Mouse (Mus musculus) erythroid progenitor cell, adult 5-6 weeks (primary cell): ENCODE results near the gene Lmo3. TPM values are rescaled to one million over a fixed set of nuclear protein-coding genes. Genes with fewer than 3 reads are reported as not detected.

Experiments used
- ATAC-seq: replicated peaks from 2 replicates; pipeline ENCODE4 v1.8.0; 2016; ENCODE audit warnings: moderate number of reproducible peaks, mild to moderate bottlenecking, moderate TSS enrichment, inconsistent platforms; ENCODE audit not compliant: poor library complexity, low FRiP score, severe bottlenecking
- total RNA-seq, 2 experiments: library from RNA; stranded (forward) in 1 of 2; stranded (reverse) in 1 of 2; fragments of 150-400 nt in 1 of 2; fragments of 186-747, 209-891 nt in 1 of 2; gene quantifications; 2 replicates each; pipeline versions ENCODE4 v1.2.3 to v1.2.4; 2015 to 2017; ENCODE audit warnings: low replicate concordance in 2 of 2

Gene Lmo3
- total RNA-seq, 2 experiments from 2014 or later, result not detected

GRCm38 (mm10) chr6:138424514-138425225, 157.1 kb downstream of the Lmo3 start:
- ATAC-seq, result no peak

DNA sequence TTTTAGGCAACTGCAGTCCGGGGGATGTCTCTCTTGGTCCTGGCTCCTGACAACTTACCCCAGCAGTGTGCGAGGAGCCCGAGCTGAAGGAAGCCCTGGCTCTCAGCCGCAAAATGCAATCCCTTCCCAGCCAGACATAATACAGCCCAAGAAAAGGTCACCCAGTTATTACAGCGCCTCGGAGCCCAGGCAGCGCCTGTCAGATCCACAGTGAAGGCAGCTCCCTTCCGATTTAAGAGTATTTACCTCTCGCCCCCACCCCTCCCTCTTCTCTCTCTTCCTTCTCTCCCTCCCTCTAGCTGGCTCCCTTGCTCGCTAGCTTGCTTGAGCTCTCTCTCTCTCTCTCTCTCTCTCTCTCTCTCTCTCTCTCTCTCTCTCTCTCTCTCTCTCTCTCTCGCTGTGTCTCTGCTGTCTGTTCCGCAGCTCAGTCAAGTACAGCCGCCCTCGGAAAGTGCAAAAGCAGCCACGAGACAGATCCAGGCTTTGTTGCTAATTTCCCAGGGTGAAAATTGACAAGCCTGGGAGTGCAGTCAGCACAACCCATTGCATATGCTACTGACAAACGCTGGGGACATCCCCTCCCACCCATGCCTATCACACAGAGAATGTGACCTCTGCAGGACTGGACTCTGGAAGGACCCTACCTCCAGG, 159.0 kb downstream of the Lmo3 start:
- ATAC-seq, result no peak

DNA sequence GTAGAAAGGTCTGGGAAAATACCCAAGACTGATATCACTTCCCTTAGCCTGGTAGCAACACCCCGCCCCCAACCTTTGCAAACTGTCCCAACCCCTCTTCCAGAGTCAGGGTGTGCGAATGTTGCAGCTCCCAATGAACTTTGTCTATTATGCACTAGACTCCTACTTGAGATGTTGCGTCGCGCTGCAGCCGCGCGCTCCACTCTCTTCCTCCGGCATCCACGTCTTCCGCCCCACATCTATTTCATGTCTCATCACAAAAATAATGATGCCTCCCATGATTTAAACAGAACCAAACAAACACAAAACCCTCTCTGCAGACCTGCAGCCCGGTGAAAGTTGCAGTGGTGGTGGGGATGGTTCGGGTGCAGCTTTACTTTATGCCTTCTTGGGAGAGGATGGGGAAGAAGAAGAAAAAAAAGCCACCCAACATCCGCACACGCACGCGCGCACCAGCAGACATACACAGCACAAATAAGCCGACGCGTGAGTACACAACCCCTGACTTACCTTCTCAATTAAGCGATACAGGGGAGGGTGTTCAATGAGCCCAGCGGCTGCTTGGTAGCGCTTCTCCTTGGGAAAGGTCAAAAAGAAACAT, 159.7 kb downstream of the Lmo3 start:
- ATAC-seq, result no peak

GRCm38 (mm10) chr6:138421191-138421613, 160.6 kb downstream of the Lmo3 start:
- no peak for ATAC-seq

- ATAC-seq, result no peak
Observed at GRCm38 (mm10) chr6:138420536-138420891, 161.3 kb downstream of the Lmo3 start.

DNA sequence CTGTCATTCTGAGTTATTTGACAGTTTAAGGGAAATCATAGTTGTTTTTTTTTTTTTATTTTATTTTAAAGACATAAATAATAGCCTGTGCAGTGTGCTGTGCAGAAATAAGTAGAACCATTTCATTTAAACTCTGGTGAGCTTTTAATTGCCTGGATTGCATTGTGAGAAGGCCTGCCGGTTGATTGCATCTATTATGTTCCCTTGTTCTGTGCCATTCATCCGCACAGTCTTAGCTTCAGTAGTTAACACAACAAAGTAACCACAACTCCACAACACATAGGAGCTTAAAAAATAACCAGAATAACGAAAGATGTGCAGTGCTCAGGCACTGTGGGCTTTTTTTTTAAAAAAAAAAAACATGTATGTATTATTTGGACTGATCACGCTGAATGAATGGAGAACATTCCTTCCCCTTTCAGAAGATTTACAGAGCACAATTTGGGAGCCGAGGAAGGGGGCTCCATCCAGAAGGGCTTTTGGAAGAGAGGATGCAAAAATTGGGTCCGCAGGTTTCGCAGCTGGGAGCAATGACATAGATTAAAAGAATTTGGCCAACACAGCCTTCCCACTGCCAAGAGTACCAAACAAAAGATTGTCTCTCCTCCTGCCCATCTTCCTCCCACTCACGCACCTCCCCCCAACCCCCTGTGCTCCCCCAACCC, 161.8 kb downstream of the Lmo3 start:
- ATAC-seq, result no peak

GRCm38 (mm10) chr6:138412075-138412474, 169.7 kb downstream of the Lmo3 start:
- ATAC-seq, result no peak

DNA sequence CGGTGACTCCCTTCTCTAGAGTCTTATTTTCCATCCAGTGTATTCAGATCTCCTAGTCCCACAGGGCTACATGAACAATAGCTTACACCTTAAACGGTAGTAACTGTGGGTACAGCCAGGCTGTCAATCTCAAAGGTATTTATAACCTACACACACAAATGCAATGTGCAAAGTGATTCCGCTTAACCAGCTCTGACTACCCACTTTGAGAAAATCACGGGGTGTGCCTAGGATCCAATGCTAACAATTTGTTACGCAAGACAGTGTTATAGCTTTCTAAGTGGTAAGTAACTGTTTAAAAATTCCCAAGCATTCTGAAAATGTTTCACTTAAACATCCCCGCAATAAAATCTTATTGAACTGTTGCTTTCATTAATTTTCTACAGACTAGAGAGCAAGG, 179.7 kb downstream of the Lmo3 start:
- ATAC-seq, result no peak

DNA sequence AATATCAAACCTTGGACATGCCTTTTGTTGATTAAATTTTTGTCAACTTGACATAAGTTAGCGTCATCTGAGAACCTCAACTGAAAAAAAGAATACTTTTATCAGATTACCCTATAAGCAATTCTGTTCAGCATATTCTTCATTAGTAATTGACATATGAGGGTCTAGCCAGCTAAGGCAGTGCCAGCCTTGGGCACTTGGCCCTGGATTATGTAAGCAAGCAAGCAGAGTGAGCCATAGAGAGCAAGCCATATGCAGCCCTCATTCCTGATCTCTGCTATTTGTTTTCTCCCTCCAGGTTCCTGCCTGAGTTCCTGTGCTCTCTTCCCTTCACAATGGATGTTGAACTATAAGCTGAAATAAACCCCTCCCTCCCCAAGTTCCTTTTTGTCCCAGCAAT, 182.9 kb downstream of the Lmo3 start:
- ATAC-seq, result no peak

DNA sequence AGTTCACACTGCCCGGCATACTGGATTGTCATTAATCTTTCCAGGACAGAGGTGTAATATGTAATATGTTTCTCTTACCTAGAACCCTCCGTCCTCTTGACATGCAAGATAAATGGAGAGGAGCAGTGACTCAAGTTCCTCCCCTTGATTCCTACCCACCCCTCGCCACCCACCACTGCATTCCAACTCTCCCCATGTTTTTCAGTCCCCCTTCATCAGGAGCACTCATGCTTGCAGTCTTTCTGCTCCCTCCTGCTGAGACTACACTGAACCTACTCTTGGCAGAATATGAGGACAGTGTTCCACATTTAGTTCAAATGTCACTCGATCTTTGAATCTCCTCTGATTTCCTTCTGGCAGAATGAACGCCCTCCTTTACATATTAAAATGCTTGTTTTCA, 190.7 kb downstream of the Lmo3 start:
- ATAC-seq, result no peak

DNA sequence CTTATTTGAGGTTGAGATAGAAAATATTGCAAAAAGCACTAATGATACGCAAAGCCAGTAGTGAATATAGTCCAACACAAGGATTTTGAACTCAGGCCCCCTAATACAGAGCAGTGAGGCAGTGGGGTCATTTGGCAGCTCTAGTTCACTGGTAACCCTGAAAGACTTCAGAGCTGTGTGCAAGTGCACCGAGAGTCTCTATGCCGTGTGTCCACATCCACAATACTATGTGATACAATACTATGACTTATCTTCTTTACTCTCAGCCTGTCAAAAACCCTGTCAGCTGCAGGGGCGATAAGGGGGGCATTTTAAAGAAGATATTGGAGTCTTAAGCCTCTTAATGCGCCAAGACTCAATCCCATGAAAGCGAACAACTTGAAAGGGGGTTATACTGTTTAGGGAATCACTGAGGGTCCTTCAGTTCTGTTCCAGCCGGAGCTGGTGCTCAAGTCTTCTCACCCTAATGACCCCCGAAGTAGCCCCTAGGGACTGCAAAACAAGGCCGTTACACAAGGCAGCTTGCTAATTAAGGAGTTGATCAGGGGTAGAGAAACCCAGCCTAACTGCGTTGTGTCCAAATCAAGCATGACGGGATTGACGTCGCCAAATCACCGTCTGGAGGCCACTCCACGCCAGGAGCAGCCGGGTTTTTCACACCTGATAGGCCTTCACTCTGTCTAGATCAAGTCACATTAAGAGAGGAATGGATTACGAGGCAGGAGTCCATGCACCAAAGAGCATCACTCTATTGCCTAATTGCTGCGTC, 193.4 kb downstream of the Lmo3 start:
- no peak for ATAC-seq

- ATAC-seq, result no peak
Observed at GRCm38 (mm10) chr6:138383208-138383607, 198.6 kb downstream of the Lmo3 start.

DNA sequence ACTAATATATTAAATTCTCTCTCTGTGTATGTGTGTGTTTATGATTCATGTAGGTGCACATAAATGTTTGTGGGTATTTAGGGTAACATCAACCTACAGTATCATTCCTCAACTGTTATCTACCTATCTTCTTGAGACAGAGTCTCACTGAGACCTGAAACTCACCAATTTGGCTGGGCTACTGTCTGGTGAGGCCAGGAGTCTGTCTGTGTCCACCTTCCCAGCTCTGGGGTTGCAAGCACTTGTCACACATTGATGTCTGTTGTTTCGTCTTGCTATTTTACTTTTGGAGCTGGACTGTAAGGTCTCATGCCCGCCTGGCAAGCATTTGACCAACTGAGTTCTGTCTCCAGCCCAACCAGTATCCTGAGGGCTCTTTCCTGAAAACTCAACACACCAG, 210.6 kb downstream of the Lmo3 start:
- ATAC-seq, result no peak

DNA sequence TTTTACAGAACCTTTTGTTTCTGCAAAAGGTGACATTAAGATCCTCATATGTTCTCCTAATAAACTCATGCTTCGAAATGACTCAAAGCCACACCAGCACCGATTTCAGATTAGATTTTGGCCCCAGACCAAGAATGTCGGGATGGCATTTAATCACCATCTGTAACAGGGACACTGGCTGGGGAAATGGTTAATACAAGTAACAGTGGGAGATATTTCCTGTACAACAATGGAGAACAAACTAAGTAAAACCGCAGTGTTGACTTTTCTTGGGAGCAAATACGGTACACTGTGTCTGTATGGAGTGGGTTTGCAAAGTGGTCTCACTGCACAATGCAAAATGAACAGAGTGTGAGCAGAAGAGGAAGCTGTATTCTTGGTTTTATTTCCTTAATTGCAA, 217.7 kb downstream of the Lmo3 start:
- no peak for ATAC-seq

- ATAC-seq, result no peak
Observed at GRCm38 (mm10) chr6:138350587-138351345, 231.0 kb downstream of the Lmo3 start.

- ATAC-seq, result no peak
Observed at GRCm38 (mm10) chr6:138346558-138346957, 235.2 kb downstream of the Lmo3 start.

GRCm38 (mm10) chr6:138335858-138336257, 245.9 kb downstream of the Lmo3 start:
- ATAC-seq, result no peak

- ATAC-seq, result no peak
Observed at GRCm38 (mm10) chr6:138333991-138334390, 247.8 kb downstream of the Lmo3 start.

- ATAC-seq, result no peak
Observed at GRCm38 (mm10) chr6:138325744-138326400, 255.9 kb downstream of the Lmo3 start.
